19 mouse cellular contexts compared by ENCODE assay signal in the genomic region with DNA sequence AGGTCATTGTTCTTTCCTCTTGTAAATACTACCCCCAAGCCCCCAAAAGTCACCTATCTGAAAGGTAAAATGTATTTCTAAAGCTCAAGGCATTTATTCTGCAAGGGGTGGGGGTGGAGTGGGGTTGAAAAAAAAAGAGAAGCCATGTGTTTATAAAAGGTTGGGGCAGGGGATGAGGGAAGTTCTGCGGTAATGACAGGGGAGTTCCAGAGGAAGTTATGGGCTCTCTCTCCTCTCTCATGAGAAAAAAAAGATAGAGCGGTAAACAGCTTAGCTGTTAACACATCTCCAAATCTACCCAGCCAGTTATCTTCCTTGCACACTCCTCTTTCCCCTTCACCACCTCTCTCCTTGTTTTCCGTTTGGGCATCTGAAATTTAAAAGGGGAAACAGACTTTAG. TPM values are rescaled to one million over a fixed set of nuclear protein-coding genes. Genes with fewer than 3 reads are reported as not detected.
DNase-seq lines count a peak whose midpoint lies in the region; ATAC-seq and TF ChIP-seq lines count a peak whose summit lies in the region.
"Had no signal": no experiment of that assay in that cellular context is flagged by ENCODE, and none has a peak within 500 bp of the region (broad histone marks: within the 10 kb centered on the region; RNA-seq: fewer than 3 reads in every experiment).

No protein-coding gene starts in this region.

- no peaks in the 10 kb centered on the region for H3K9me3 ChIP-seq in MEL (replicated peaks; ENCODE audit: insufficient read depth, low read length)
- H3K9me3 ChIP-seq in liver, embryonic 12.5 days (replicated peaks): no peaks in the 10 kb centered on the region
- no peaks in the 10 kb centered on the region for H3K9me3 ChIP-seq in midbrain, embryonic 14.5 days (ENCODE audit: control insufficient read depth, low read length)
- H3K9me3 ChIP-seq: forebrain, embryonic 13.5 days had no signal

- H3K4me1 ChIP-seq in MEL (ENCODE audit: control insufficient read depth in 1 of 2, insufficient read depth in 2 of 2, low read length in 2 of 2): peaks cover 24 to 36% of the 10 kb centered on the region in 2 experiments
- H3K4me1 ChIP-seq in liver, embryonic 12.5 days: peaks cover 14% of the 10 kb centered on the region
- no peaks in the 10 kb centered on the region for H3K4me1 ChIP-seq in midbrain, embryonic 14.5 days (ENCODE audit: control insufficient read depth, insufficient read depth, low read length)
- H3K4me1 ChIP-seq: forebrain, embryonic 13.5 days had no signal

- TF ChIP-seq EP300 in MEL (IDR thresholded peaks at IDR 0.05; ENCODE audit: low read depth in 1 of 2, low read length in 2 of 2): peak; percentile 100

- TF ChIP-seq CTCF in MEL (IDR thresholded peaks at IDR 0.05 in 2 of 3, conservative IDR thresholded peaks at IDR 0.05 in 1 of 3; ENCODE audit: control insufficient read depth in 1 of 3, insufficient read depth in 1 of 3, low read depth in 2 of 3, low read length in 3 of 3, poor library complexity in 1 of 3, severe bottlenecking in 1 of 3): no peak

- DNase-seq in lung, postnatal 25 days (ENCODE audit: low spot score): peak; percentile 37
- DNase-seq in lung, postnatal 4 days: no peak
- peak; percentile 98 for DNase-seq in MEL (ENCODE audit: low read depth, low spot score)
- no peak for DNase-seq in adrenal gland, adult (ENCODE audit: inconsistent age in 2 of 2, low spot score in 1 of 2)
- DNase-seq in midbrain, embryonic 14.5 days: no peak
- DNase-seq in heart, postnatal 25 days (ENCODE audit: low spot score): no peak
- DNase-seq: cerebellum, postnatal 10 days; gastrocnemius, adult 2 months had no signal

- H3K36me3 ChIP-seq in MEL (ENCODE audit: control insufficient read depth in 1 of 2, insufficient read depth in 2 of 2, low read length in 2 of 2): peaks cover 0 to 35% of the 10 kb centered on the region in 2 experiments; a peak in 2 of 4 replicates
- H3K36me3 ChIP-seq in liver, embryonic 12.5 days: no peaks in the 10 kb centered on the region
- no peaks in the 10 kb centered on the region for H3K36me3 ChIP-seq in midbrain, embryonic 14.5 days (ENCODE audit: control insufficient read depth, insufficient read depth, low read length)

- peak in 1 of 2 experiments; percentile 41; a peak in 2 of 4 replicates for TF ChIP-seq POLR2A in MEL (IDR thresholded peaks at IDR 0.05; ENCODE audit: control insufficient read depth in 1 of 2, insufficient read depth in 1 of 2, low read depth in 1 of 2, low read length in 2 of 2, poor library complexity in 1 of 2)

- peak overlapping the region; percentile 41 for H3K9ac ChIP-seq in MEL (ENCODE audit: control insufficient read depth, low read depth, low read length, poor library complexity, severe bottlenecking)
- no peak overlapping the region for H3K9ac ChIP-seq in liver, embryonic 12.5 days
- no peak overlapping the region for H3K9ac ChIP-seq in midbrain, embryonic 14.5 days (replicated peaks; ENCODE audit: low read length)
- H3K9ac ChIP-seq: forebrain, embryonic 13.5 days had no signal

- intact Hi-C loops in heart, postnatal 25 days (cut with DNase I): no loop called here

- peak overlapping the region; percentile 7; the same call in 1 of the 2 replicates for H3K4me2 ChIP-seq in liver, embryonic 12.5 days
- H3K4me2 ChIP-seq in midbrain, embryonic 14.5 days (ENCODE audit: low read length): no peak overlapping the region
- H3K4me2 ChIP-seq: forebrain, embryonic 13.5 days had no signal

- H3K27me3 ChIP-seq in MEL (ENCODE audit: control insufficient read depth in 1 of 2, insufficient read depth in 2 of 2, low read length in 2 of 2): no peaks in the 10 kb centered on the region
- no peaks in the 10 kb centered on the region for H3K27me3 ChIP-seq in liver, embryonic 12.5 days (replicated peaks)
- H3K27me3 ChIP-seq in midbrain, embryonic 14.5 days (ENCODE audit: control insufficient read depth, insufficient read depth, low read length): no peaks in the 10 kb centered on the region
- H3K27me3 ChIP-seq: forebrain, embryonic 13.5 days had no signal

- peak; percentile 7; the same call in 1 of the 2 replicates for TF ChIP-seq RAD21 in MEL (IDR thresholded peaks at IDR 0.05; ENCODE audit: low read depth, low read length)

- H3K79me2 ChIP-seq in MEL (ENCODE audit: control insufficient read depth, insufficient read depth, low read length, poor library complexity): no peaks in the 10 kb centered on the region

- WGBS in liver, embryonic 12.5 days (ENCODE audit: insufficient replicate concordance): 7% methylated on average over 3 of the region's 3 CpGs
- WGBS in midbrain, embryonic 14.5 days: 90% methylated on average over 3 of the region's 3 CpGs

- peak; percentile 58; the same call in 1 of the 2 replicates for ATAC-seq in liver, embryonic 12.5 days
- peak; percentile 91 for ATAC-seq in neutrophil, adult 5-6 weeks (ENCODE audit: extremely low read depth, insufficient number of reproducible peaks, low FRiP score, poor library complexity, severe bottlenecking)
- ATAC-seq in midbrain, embryonic 14.5 days (ENCODE audit: low FRiP score, low TSS enrichment): no peak
- ATAC-seq: forebrain, embryonic 13.5 days; hindbrain, embryonic 16.5 days had no signal

- H3K27ac ChIP-seq in MEL (ENCODE audit: control insufficient read depth, low read depth, low read length): peak overlapping the region; percentile 78
- H3K27ac ChIP-seq in liver, embryonic 12.5 days: no peak overlapping the region; the same call in 1 of the 2 replicates
- no peak overlapping the region for H3K27ac ChIP-seq in midbrain, embryonic 14.5 days (replicated peaks; ENCODE audit: low read depth, low read length)
- H3K27ac ChIP-seq: forebrain, embryonic 13.5 days; gastrocnemius, adult 2 months had no signal

- H3K4me3 ChIP-seq in MEL (ENCODE audit: control insufficient read depth in 1 of 2, insufficient read depth in 1 of 2, low read depth in 2 of 2, low read length in 2 of 2): peak overlapping the region; percentile 9 to 15
- no peak overlapping the region for H3K4me3 ChIP-seq in liver, embryonic 12.5 days
- no peak overlapping the region for H3K4me3 ChIP-seq in midbrain, embryonic 14.5 days (replicated peaks; ENCODE audit: low read depth, low read length)
- H3K4me3 ChIP-seq: forebrain, embryonic 13.5 days; gastrocnemius, adult 2 months had no signal

TF ChIP-seq in MEL, 35 proteins besides CTCF, POLR2A, EP300 and RAD21 (continues in another document):
- TF ChIP-seq ZC3H11A (IDR thresholded peaks at IDR 0.05; ENCODE audit: low read depth, low read length) (peak; percentile 77), HCFC1 (IDR thresholded peaks at IDR 0.05; ENCODE audit: low read depth, low read length) (peak; percentile 78), KAT2A (conservative IDR thresholded peaks at IDR 0.05; ENCODE audit: low read depth, low read length) (peak; percentile 22; the same call in 1 of the 2 replicates), UBTF (IDR thresholded peaks at IDR 0.05; ENCODE audit: borderline replicate concordance, insufficient read depth, low read depth, low read length) (peak; percentile 96), SMC3 (IDR thresholded peaks at IDR 0.05; ENCODE audit: low read depth, low read length) (peak; percentile 47), MYB (IDR thresholded peaks at IDR 0.05; ENCODE audit: low read depth, low read length) (peak; percentile 95), MYC (IDR thresholded peaks at IDR 0.05; ENCODE audit: low read depth, low read length) (peak; percentile 99), MAZ (IDR thresholded peaks at IDR 0.05; ENCODE audit: low read depth, low read length) (peak; percentile 100), MEF2A (IDR thresholded peaks at IDR 0.05; ENCODE audit: extremely low read depth, insufficient replicate concordance, low read depth, low read length, poor library complexity, severe bottlenecking) (peak; percentile 78; the same call in 1 of the 2 replicates), NELFE (IDR thresholded peaks at IDR 0.05; ENCODE audit: low read depth, low read length) (peak; percentile 37; the same call in 1 of the 2 replicates), RCOR1 (IDR thresholded peaks at IDR 0.05; ENCODE audit: low read depth, low read length) (peak; percentile 99), SIN3A (IDR thresholded peaks at IDR 0.05; ENCODE audit: low read length) (peak; percentile 99), ETS1 (IDR thresholded peaks at IDR 0.05; ENCODE audit: low read depth, low read length) (peak; percentile 100), MXI1 (IDR thresholded peaks at IDR 0.05; ENCODE audit: low read depth, low read length) (peak; percentile 99), USF2 (IDR thresholded peaks at IDR 0.05; ENCODE audit: borderline replicate concordance in 1 of 2, insufficient read depth in 1 of 2, low read depth in 1 of 2, low read length in 2 of 2) (no peak), ZMIZ1 (IDR thresholded peaks at IDR 0.05; ENCODE audit: low read depth, low read length) (no peak; the same call in 1 of the 2 replicates), USF1 (IDR thresholded peaks at IDR 0.05; ENCODE audit: low read depth, low read length) (peak; percentile 61; the same call in 1 of the 2 replicates), ELF1 (IDR thresholded peaks at IDR 0.05; ENCODE audit: low read depth, low read length) (peak; percentile 84), TAL1 (IDR thresholded peaks at IDR 0.05; ENCODE audit: low read length) (peak; percentile 98), TBP (IDR thresholded peaks at IDR 0.05; ENCODE audit: low read depth, low read length) (peak; percentile 90), JUND (IDR thresholded peaks at IDR 0.05; ENCODE audit: low read depth, low read length) (peak; percentile 97), TCF12 (IDR thresholded peaks at IDR 0.05; ENCODE audit: low read depth, low read length) (peak; percentile 100), ZNF384 (IDR thresholded peaks at IDR 0.05; ENCODE audit: low read depth, low read length) (peak; percentile 100), GATA1 (IDR thresholded peaks at IDR 0.05; ENCODE audit: low read depth, low read length) (peak; percentile 100), ZKSCAN1 (IDR thresholded peaks at IDR 0.05; ENCODE audit: low read depth, low read length) (peak; percentile 87; the same call in 1 of the 2 replicates), BHLHE40 (IDR thresholded peaks at IDR 0.05; ENCODE audit: borderline replicate concordance, low read depth, low read length) (peak; percentile 88), NRF1 (IDR thresholded peaks at IDR 0.05; ENCODE audit: insufficient read depth, low read depth, low read length, poor library complexity, severe bottlenecking) (no peak)

RNA-seq across cellular contexts. Expression of a gene that starts 20.2 kb away (rescaled TPM):
- total RNA-seq in MEL (2012; rRNA removed): 1.3 and 1.7 TPM in 2 replicates
- polyA plus RNA-seq in MEL (2012; ENCODE audit: insufficient read depth in 1 of 2, insufficient read length in 2 of 2, low read depth in 1 of 2, low replicate concordance in 2 of 2, missing spikeins in 1 of 2): 1 to 10 TPM in 1 of 2 experiments, not detected in 1; 5.4 TPM
- 0.17 TPM in 1 of 2 replicates, not detected in the other for polyA plus RNA-seq in liver, embryonic 12.5 days (2016; fragmentation: Nextera tagmentation; extraction: Ambion mirVana)
- total RNA-seq in neutrophil, adult 5-6 weeks (2017): 5.8 and 5.9 TPM in 2 replicates
- polyA plus RNA-seq in midbrain, embryonic 14.5 days (2014; fragmentation: Nextera tagmentation; extraction: Ambion mirVana): 0.12 TPM in 1 of 2 replicates, not detected in the other
- total RNA-seq in heart, postnatal 25 days (2021): not detected
- total RNA-seq: gastrocnemius, adult 2 months; layer of hippocampus, postnatal 14 days had no signal
- polyA plus RNA-seq: embryonic facial prominence, embryonic 14.5 days; forebrain, embryonic 13.5 days; heart, embryonic 14.5 days; kidney, embryonic 16.5 days; limb, embryonic 14.5 days; neural tube, embryonic 11.5 days; stomach, embryonic 16.5 days had no signal

Comparison
In these comparisons a context has a peak if more than half of its experiments do, and no peak if none do; other contexts are left out.
1. DNase-seq: peak in lung, postnatal 25 days (single experiment) and MEL (single experiment); none in lung, postnatal 4 days (0 of 2), adrenal gland, adult (0 of 2), midbrain, embryonic 14.5 days (single experiment) and heart, postnatal 25 days (single experiment).
2. H3K4me3 ChIP-seq: peak in MEL (2 of 2); none in liver, embryonic 12.5 days (single experiment) and midbrain, embryonic 14.5 days (single experiment).